Mouse (Mus musculus) lung, postnatal 0 days (tissue): ENCODE results near the gene Matn1.
A peak's percentile ranks its signal among the peaks of the same experiment; 100 is the strongest.

Source experiments
- CTCF ChIP-seq: IDR thresholded peaks from 2 replicates; pipeline ENCODE4 v1.5.1; 2016; ENCODE audit warnings: antibody characterized with exemption, mild to moderate bottlenecking
- EP300 ChIP-seq: IDR thresholded peaks from 2 replicates; pipeline ENCODE4 v1.6.1; 2016; ENCODE audit warnings: antibody characterized with exemption, mild to moderate bottlenecking, control low read depth

DNA sequence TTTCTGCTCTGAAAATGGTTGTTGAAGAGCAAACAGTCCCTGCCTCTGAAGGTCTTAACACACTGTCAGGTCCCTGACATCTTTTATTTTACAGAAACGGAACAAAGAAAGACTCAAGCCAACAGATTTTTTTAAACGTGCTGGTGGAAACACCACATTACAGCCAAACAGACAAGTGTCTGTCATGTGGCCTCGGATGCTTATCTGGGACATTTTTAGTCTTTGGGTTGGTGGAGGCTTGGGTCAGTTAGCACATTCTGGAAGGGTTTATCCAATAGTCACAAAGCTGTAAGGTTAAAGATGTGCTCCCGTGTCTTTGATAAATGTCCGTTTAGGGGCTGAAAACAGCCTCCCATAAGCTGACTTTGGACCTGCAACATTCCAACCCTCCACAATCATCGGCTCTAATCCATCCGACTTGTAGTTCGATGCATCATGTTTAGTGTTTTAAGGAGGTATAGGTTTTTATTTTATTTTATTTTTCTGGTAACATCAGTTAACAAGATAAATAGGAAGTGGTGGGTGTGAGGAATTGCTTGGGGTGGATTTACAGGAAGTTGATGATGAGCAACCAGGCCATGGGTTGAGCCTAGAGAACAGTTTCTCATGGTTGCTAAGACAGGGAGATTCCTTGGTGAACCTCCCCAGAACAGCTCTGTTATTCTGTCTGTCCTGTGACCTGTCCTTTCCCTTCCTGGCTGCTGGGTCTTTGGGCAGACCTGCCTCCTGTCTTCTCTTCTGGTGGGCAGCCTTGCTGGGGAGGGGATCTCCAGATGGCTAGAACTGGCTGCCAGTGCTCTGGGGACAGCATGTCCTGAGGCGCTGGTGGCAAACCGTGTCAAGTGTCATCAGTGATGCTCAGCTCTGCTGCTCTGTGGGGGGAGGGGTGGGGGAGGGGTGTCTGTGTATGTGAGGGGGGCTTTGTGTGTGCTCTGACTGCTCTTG lies 25.1 kb upstream of the Matn1 start:
- TF ChIP-seq EP300 = 0 out of 2 replicates have a peak, but pooled peaks have one; percentile 6
- TF ChIP-seq CTCF = no peak
